Mouse (Mus musculus): ENCODE results near the gene Gm21190.
"Not testable (repeated sequence)": the region's sequence is repeated elsewhere in the genome, so short reads cannot be mapped to it uniquely, and the experiment has no call there.

DNA sequence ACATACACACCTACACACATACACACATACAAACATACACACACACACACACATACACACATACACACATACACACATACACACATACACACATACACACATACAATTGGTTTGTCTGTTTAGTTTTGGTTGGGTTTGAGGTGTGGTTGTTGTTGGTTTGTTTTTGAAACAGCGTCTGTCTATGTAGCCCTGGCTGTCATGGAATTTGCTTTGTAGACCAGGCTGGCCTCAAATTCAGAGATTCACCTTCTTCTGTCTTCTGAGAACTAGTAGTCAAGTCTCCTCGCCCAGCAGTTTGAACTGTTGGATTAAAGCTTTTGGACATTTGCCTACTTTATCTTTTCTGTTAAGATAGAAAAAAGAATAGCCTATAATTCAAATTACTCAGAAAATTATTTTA, 38.1 kb downstream of the Gm21190 start:
- not testable (repeated sequence) for TF ChIP-seq CTCF (IDR thresholded peaks at IDR 0.05; ENCODE audit: extremely low read depth, insufficient read depth, insufficient read length, insufficient replicate concordance); POLR2A (IDR thresholded peaks at IDR 0.05; ENCODE audit: low read depth, low read length)

Measured in spleen, adult 2 months (tissue).